Mouse (Mus musculus): ENCODE data around the gene Pgf. TPM values are rescaled to one million over a fixed set of nuclear protein-coding genes. Genes with fewer than 3 reads are reported as not detected.

Pgf gene
- total and polyA plus RNA-seq, 3 experiments: 4.6 to 5.7 (median 5.4) TPM

DNA sequence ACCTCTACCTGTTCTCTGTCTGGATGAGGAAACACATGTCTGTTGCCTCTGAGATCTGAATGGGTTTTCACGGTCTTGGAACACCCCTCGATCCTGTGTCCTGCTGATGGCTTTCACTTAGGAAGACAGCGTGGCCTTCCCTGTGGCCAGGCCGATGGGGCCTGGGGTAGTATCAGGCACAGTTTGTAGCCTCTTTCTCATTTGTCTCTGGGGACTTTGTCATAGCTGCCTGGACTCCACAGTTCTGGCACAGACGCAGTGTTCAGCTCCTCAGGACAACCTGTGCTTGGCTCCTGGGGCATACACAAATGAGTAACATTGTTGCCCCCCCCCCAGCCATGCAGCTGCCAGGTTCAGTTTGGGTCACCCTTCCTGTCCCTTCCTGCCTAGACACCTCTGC lies 17.5 kb upstream of the Pgf start:
- H3K27ac ChIP-seq: peak overlapping the region; percentile 75
- no peaks in the 10 kb centered on the region for H3K36me3 ChIP-seq (ENCODE audit: control insufficient read depth, insufficient read depth, low read length)
- WGBS: 41% methylated on average over 5 of the region's 5 CpGs
- TF ChIP-seq EP300 (IDR thresholded peaks at IDR 0.05; ENCODE audit: insufficient read depth, low read depth, low read length) (0 out of 2 replicates have a peak, but pooled peaks have one; percentile 70), CTCF (IDR thresholded peaks at IDR 0.05) (no peak)
- intact Hi-C loops (cut with DNase I): no loop called here
- no peak overlapping the region for H3K4me3 ChIP-seq
- H3K79me2 ChIP-seq (replicated peaks; ENCODE audit: control insufficient read depth, insufficient read depth, low read length): no peaks in the 10 kb centered on the region
- H3K4me1 ChIP-seq (ENCODE audit: control insufficient read depth, insufficient read depth, low read length): peaks cover 25% of the 10 kb centered on the region
- H3K9ac ChIP-seq (ENCODE audit: low read depth, low read length): no peak overlapping the region
- peak in 1 of 2 experiments; percentile 56 for DNase-seq
- no peaks in the 10 kb centered on the region for H3K27me3 ChIP-seq (ENCODE audit: control insufficient read depth, insufficient read depth, low read length)

DNA sequence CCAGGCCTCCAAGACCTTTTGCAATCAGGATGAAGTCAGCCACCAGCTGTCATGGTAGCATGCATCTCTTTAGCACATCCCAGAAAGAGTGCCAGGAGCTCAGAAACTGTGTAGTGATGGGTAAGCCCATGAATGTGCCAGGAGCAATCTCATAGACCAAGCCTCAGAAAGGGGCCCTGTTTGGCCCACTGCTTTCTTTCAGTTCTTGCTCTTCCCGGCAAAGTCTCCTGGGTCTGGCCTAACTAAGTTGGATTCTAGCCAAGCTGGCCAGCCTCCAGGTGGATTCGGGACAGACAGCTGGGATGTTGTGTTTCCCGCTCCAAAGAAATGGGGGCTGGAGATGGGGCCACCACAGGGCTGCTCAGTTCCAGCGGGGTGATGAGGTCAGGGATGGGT lies 17.0 kb upstream of the Pgf start:
- no peaks in the 10 kb centered on the region for H3K36me3 ChIP-seq (ENCODE audit: control insufficient read depth, insufficient read depth, low read length)
- H3K27ac ChIP-seq: peak overlapping the region; percentile 75
- 17% methylated on average over 4 of the region's 4 CpGs for WGBS
- H3K9ac ChIP-seq (ENCODE audit: low read depth, low read length): no peak overlapping the region
- no peaks in the 10 kb centered on the region for H3K79me2 ChIP-seq (replicated peaks; ENCODE audit: control insufficient read depth, insufficient read depth, low read length)
- TF ChIP-seq EP300 (IDR thresholded peaks at IDR 0.05; ENCODE audit: insufficient read depth, low read depth, low read length): no peak
- TF ChIP-seq CTCF (IDR thresholded peaks at IDR 0.05): no peak
- no peak for TF ChIP-seq POLR2A (IDR thresholded peaks at IDR 0.05; ENCODE audit: insufficient read depth, low read depth, low read length)
- no peak overlapping the region for H3K4me3 ChIP-seq
- H3K27me3 ChIP-seq (ENCODE audit: control insufficient read depth, insufficient read depth, low read length): no peaks in the 10 kb centered on the region
- intact Hi-C loops (cut with DNase I): loop anchor here (5.0 kb wide), 1 partner anchor 37 kb away; no protein-coding TSS in a partner anchor
- DNase-seq: peak; percentile 88 to 90
- peaks cover 25% of the 10 kb centered on the region for H3K4me1 ChIP-seq (ENCODE audit: control insufficient read depth, insufficient read depth, low read length)

- DNase-seq: no peak
- TF ChIP-seq POLR2A (IDR thresholded peaks at IDR 0.05; ENCODE audit: insufficient read depth, low read depth, low read length) (no peak), EP300 (IDR thresholded peaks at IDR 0.05; ENCODE audit: insufficient read depth, low read depth, low read length) (no peak), CTCF (IDR thresholded peaks at IDR 0.05) (no peak)
- H3K4me1 ChIP-seq (ENCODE audit: control insufficient read depth, insufficient read depth, low read length): peaks cover 25% of the 10 kb centered on the region
- intact Hi-C loops (cut with DNase I): loop anchor here (5.0 kb wide), 1 partner anchor 37 kb away; no protein-coding TSS in a partner anchor
- H3K79me2 ChIP-seq (replicated peaks; ENCODE audit: control insufficient read depth, insufficient read depth, low read length): no peaks in the 10 kb centered on the region
- H3K4me3 ChIP-seq: no peak overlapping the region
- H3K36me3 ChIP-seq (ENCODE audit: control insufficient read depth, insufficient read depth, low read length): no peaks in the 10 kb centered on the region
- peak overlapping the region; percentile 75 for H3K27ac ChIP-seq
- H3K27me3 ChIP-seq (ENCODE audit: control insufficient read depth, insufficient read depth, low read length): no peaks in the 10 kb centered on the region
- H3K9ac ChIP-seq (ENCODE audit: low read depth, low read length): no peak overlapping the region
- 75% methylated on average over 11 of the region's 11 CpGs for WGBS
These were observed 16.5 kb upstream of the Pgf start for GRCm38 (mm10) chr12:85193923-85194622.

GRCm38 (mm10) chr12:85193146-85193545 lies 15.6 kb upstream of the Pgf start:
- no peak for DNase-seq
- H3K36me3 ChIP-seq (ENCODE audit: control insufficient read depth, insufficient read depth, low read length): no peaks in the 10 kb centered on the region
- peak overlapping the region; percentile 34; the same call in 1 of the 2 replicates for H3K27ac ChIP-seq
- H3K4me3 ChIP-seq: no peak overlapping the region
- intact Hi-C loops (cut with DNase I): loop anchor here (5.0 kb wide), 1 partner anchor 36 kb away; no protein-coding TSS in a partner anchor
- H3K79me2 ChIP-seq (replicated peaks; ENCODE audit: control insufficient read depth, insufficient read depth, low read length): no peaks in the 10 kb centered on the region
- WGBS: 83% methylated on average over 10 of the region's 10 CpGs
- TF ChIP-seq POLR2A (IDR thresholded peaks at IDR 0.05; ENCODE audit: insufficient read depth, low read depth, low read length) (no peak), CTCF (IDR thresholded peaks at IDR 0.05) (no peak), EP300 (IDR thresholded peaks at IDR 0.05; ENCODE audit: insufficient read depth, low read depth, low read length) (no peak)
- no peaks in the 10 kb centered on the region for H3K27me3 ChIP-seq (ENCODE audit: control insufficient read depth, insufficient read depth, low read length)
- peaks cover 25% of the 10 kb centered on the region for H3K4me1 ChIP-seq (ENCODE audit: control insufficient read depth, insufficient read depth, low read length)
- no peak overlapping the region for H3K9ac ChIP-seq (ENCODE audit: low read depth, low read length)

GRCm38 (mm10) chr12:85192461-85193108 lies 15.0 kb upstream of the Pgf start:
- Histone ChIP-seq H3K79me2 (replicated peaks; ENCODE audit: control insufficient read depth, insufficient read depth, low read length) (no peaks in the 10 kb centered on the region), H3K4me3 (no peak overlapping the region), H3K4me1 (ENCODE audit: control insufficient read depth, insufficient read depth, low read length) (peaks cover 25% of the 10 kb centered on the region), H3K27ac (peak overlapping the region; percentile 38; the same call in 1 of the 2 replicates), H3K36me3 (ENCODE audit: control insufficient read depth, insufficient read depth, low read length) (no peaks in the 10 kb centered on the region), H3K9ac (ENCODE audit: low read depth, low read length) (peak overlapping the region; percentile 18; the same call in 1 of the 2 replicates), H3K27me3 (ENCODE audit: control insufficient read depth, insufficient read depth, low read length) (no peaks in the 10 kb centered on the region)
- DNase-seq: peak; percentile 66 to 74
- 25% methylated on average over 19 of the region's 19 CpGs for WGBS
- intact Hi-C loops (cut with DNase I): loop anchor here (5.0 kb wide), 1 partner anchor 35 kb away; no protein-coding TSS in a partner anchor
- TF ChIP-seq EP300 (IDR thresholded peaks at IDR 0.05; ENCODE audit: insufficient read depth, low read depth, low read length) (0 out of 2 replicates have a peak, but pooled peaks have one; percentile 32), POLR2A (IDR thresholded peaks at IDR 0.05; ENCODE audit: insufficient read depth, low read depth, low read length) (0 out of 2 replicates have a peak, but pooled peaks have one; percentile 10), CTCF (IDR thresholded peaks at IDR 0.05) (no peak)
